Mouse (Mus musculus) cerebellum, postnatal 10 days (tissue): ENCODE measurements at regions not wholly inside any gene's neighbourhood (a gene's known extent, or its start where the extent isn't known, plus 50 kb on each side); places are given as distances from the start of the nearest gene placed in this dataset.

ENCODE experiments used
- DNase-seq, 2 experiments: peaks; one replicate each; pipeline ENCODE4 v3.0.0; 2021; ENCODE audit warnings: mixed read lengths in 2 of 2

DNA sequence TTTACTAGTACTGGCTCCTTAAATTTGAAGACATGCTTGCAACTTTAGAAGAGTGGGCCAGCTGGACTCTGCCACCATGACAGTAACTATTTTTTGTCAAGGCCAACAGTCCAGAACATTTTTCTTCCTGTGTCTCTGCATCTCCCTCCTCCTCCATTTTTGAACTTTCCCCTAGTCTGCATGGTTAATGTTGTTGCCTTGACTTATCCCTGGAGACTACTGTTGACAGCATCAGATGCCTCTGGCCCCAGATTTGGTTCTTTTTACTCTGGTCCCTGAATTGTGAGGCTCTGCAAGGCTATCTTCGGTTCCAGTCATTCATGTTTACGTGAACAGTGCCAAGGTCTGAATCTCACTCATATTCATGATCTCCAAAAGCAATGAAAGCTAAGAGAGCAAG, 724.4 kb upstream of the 2610301B20Rik start:
- no peak for DNase-seq

DNA sequence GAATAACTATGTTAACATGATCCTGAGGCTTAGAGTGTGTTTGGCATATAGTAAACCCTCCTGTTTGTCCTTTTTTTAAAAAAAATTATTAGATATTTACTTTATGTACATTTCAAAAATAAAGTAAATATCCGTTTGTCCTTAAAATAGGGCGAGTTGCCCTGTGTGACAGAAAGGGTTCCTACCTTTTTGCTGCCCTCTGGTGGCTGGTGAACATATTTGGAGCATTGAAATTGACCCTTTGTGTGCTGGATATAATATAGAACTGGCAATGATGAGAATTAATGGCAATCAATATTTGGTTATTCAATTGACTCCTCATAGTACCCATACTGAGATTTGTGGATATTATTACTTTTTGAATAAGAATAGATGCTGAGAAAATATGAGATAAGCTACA, 723.8 kb upstream of the 2610301B20Rik start:
- peak; percentile 81 to 86 for DNase-seq

DNA sequence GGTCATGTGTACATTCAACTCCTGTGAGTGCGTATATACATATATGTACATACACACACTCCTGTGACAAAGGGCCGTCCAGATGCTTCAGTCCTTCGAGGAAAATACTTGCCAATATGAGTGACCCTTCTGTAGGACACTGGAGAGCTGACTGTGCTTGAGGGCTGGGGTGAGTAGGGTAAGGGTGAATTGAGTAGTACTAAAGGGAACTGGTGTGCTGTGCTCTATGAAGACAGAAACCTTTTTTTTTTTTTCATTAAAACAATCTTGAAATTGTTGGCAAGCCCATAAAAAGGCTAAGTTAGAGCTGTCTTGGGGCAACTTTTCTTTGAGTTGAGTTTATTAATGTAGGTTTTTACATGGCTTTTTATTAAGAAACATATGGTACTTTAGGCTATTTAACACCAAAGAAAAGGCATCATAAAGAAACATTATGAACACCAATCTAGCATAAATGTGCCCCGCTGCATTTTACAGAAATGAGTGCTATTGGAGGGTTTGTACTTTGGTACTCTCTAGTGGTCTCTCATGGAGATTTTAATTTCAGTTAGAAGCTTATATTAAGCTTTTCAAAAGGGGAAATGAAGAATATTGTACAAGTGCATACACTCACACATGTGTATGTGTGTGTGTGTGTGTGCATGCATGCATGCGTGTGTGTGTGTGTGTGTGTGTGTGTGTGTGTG, 718.5 kb upstream of the 2610301B20Rik start:
- no peak for DNase-seq

DNA sequence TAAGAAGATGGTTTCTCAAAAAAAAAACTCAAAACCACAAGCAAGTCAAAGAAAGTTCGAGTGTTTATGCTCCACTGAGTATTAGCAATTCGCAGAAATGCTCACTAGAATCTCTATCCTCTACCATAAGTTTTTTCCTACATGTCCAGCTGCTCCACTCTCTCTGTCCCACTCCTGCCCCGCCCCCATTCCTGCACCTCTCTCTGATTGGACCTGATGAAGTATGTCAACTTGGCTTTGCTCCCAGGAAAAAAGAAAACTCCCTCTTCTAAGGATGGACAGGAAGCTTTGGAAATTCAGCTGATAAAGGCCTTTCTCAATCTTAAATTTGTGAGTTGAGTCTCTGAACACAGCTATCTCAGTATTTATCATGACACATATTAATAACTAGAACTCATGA, 684.4 kb upstream of the 2610301B20Rik start:
- DNase-seq = peak; percentile 10 to 18

DNA sequence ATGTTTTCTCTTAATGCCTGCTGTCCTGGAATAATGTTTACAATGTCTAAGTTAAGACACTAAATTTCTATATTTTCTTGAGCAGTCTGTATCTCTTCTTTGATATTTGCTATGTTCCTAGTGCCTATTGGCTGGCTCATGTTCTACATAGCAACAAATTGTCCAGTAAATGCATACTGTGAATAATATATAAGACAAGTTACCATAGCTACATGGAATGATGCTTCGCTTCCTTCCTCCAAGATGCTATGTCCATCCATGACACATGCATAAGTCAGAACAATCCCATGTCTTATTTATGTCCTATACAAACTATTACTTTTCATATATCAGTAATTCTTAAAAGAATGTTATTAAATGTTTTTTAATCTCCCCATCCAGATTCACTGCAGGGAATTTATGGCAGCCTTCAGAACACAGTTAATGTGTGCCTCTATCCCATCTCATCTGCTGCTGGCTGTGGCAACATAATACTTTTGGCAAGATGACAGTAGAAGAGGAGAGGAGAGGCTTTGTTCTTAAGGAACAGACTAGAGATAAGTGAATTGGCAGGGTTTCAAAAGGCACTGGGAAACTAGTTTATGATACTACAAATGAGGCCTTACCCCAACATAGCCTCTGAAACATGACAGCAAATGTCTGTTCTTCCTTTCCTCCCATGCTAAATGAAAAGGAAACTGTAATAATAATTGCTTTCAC, 676.9 kb upstream of the 2610301B20Rik start:
- no peak for DNase-seq

DNA sequence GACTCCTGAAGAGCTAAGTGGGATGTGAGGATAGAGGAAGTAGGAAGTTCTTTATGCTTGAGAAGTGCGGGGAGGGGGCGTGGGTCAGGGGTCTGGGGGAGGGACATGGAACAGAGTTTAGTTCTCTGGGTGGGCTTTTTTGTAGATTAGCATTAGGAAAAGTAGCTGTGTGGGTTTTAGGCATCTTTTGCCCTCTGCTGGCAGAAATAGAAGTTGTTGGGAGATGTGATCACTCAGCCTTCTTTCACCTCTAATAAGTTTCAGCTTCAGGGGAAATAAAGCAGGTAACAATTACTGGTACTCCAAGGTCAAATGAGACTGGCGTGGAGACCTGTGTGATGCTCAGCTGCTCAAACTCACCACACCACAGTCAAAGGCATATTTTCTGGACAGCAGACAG, 672.5 kb upstream of the 2610301B20Rik start:
- peak; percentile 4 to 15 for DNase-seq

DNA sequence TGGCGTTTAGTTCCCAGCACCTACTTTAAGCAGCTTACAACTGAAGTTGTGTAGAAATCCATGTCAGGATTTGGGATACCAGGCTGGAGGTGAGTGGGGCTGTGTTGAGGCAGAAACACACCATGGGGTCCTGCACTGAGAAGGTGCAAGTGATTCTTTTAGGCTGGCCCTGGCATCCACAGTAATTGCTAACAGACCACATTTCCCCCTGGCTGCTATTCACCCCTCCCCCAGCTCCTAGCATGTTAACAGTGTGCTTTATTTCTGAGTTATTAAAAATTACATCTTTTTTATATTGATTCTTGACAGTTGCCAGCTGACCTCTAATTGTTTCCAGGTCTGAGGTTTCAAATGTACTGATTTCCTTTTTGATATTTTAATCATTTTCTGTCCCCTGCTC, 670.1 kb upstream of the 2610301B20Rik start:
- DNase-seq = peak in 1 of 2 experiments; percentile 2

DNA sequence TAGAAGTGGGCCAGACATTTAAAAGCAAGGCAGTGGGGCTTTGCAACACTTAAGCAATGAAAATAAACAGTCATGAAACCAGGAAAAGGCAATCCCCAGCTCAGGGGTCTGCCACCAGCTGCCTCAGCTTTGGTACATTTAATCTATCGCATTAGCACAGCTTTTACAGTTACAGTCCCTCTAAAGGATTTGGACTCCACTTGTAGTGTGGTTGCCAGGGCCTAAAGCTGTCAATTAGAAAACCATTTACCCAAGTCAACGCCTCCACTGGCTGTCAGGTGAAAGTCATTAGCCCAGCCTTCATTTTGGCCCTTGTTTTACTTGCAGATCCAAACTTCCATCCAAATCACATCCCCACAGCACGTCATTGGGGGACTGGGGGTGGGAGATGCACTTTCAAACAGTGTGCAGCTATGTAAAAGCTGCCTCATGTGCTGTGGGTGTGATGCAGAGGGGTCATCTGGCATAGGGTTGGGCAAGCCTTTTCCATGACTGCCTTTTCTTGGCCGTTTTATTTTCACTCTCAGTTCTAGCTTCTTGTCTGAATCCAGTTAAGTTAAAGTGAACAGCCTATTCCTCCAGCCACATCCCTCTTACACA, 664.9 kb upstream of the 2610301B20Rik start:
- DNase-seq = peak in 1 of 2 experiments; percentile 5

DNA sequence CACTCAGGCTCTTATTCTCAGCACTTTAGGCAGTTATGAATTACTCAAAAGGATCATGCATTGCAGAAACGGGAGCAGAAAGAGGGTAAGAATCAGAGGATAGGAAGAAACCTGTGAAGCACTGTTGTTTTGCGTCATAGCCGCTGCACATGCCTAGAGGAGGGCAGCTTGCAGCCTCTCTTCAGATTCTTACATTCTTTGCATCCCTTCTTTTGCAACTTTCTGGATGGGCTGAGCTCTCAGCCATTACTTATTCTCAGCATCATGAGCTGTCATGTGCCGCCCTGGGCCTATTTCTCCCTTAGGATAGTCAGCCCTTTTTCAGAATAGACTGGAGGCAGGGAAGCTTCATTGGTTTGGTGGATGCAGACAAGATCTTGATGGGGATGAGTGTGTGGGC, 663.0 kb upstream of the 2610301B20Rik start:
- DNase-seq = no peak

DNA sequence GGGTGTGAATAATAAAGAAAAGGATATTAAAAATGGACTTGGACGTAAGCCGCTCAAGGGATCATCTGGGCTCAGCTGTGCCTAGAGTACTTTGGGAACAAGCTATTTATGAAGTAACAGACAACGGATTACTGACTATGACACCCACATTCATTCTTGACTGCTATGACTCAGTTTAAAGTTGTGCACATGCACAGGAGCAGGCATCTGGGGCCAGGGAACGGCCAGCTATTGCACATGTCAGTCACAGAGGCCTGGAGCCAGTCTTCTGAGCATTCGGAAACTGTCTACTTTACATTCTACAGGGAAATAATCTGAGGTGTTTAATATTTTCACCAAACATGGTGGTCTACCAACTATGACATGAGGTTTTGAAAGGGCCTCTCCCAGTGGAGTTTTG, 639.0 kb upstream of the 2610301B20Rik start:
- DNase-seq = no peak

DNA sequence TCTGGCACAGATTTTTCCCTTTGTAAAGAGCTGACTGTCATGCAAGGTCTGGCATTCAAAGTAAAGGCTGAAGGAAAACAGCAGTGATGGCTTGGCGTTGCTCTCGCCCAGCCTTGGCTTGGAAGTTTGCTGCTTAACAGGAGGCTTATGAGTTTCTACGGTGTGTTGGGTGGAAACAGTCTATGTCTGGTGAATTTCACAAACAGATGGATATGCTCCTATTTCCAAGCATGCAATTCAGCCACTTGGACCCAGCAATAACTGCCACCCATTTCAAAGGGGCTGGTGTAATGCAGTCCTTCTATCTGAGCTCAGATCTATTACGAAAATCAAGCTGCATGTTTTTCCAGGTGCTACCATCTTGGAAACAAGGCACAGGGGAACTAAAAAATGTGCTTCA, 632.2 kb upstream of the 2610301B20Rik start:
- peak in 1 of 2 experiments; percentile 5 for DNase-seq

DNA sequence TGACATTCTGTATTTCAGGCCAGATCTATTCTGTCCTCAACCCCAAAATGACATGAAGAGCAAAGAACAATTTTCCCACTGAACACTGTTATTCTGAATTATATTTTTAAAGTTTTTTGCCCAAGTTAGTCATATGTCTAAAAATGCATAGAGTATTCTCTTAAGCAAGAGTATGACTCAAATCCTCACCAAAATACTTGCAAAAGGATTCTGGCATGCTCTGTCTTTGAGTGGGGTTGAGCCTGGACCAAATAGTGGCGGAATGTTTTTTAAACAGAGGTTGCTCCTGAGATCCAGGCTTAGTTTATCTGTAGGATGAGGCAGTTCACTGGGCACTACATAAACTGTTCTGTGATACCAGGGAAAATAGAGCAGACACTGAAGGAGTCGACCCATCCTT, 631.4 kb upstream of the 2610301B20Rik start:
- DNase-seq = no peak

DNA sequence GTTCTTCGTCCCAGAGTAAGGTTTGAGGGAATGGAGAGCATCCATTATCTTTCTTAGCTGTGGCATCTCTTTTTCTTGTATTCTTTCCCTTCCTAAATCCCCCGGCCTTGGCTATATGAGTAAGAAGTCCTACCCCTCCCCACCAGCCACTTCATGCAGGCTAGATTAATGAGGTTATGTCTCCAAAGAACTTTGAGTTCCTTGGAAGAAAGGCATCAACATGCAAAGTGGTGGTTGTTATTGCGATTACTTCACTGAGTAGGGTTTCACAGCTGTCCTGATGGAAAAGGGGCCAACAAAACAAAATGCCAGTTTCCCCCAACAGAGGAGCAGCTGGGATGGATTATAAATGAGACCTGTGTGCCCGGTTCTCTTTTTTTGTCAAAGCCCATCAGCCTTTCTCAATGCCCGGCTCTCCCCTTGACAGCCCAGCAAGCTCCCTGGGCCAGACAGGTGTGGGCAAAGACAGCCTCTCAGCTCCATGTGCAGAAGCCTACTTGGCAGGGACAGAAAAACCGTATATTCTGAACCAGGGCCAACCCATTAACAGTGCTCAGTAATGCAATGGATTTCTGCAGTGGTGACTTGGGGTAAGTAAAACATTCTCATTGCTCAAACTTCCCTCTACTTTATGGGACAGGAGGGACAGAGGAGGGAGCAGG, 620.1 kb upstream of the 2610301B20Rik start:
- no peak for DNase-seq

DNA sequence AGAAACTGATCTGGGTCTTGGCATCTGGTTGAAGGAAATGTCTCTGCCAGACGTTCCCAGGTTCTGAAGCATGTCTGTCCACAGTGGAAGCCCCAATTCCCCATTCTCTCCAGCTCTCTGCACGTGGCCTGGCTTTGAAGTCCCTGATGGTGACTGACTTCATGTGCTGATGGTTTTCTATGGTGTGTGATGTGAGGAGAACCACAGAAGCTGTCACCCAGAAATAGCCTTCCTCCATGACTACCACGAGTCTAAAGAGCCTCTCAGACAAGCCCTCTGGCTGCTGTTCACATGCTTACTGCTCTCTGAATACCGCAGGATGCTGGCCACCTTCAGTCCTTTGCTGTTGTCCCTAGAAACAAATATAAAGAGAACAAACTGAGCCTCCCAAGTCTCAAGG, 616.8 kb upstream of the 2610301B20Rik start:
- DNase-seq = no peak

DNA sequence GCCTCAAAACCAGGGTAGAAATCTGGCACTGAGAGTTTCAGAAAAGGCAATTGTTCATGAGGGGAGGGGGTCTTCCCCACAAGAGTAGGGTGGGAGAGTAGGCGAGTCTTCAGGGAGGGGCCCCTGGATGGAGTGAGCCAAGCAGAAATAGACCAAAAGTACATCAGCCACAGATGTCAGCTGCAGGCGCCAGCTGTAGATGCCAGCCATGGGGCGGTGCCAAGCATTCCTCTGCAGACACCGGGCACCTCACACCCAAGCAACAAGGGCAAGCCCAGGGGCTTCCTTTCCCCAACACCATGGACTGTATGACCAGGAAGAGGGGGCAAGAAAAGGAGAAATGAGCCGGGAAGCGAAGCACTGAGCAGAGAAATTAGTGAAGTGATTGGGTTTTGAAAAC, 613.9 kb upstream of the 2610301B20Rik start:
- peak in 1 of 2 experiments; percentile 5 for DNase-seq

DNA sequence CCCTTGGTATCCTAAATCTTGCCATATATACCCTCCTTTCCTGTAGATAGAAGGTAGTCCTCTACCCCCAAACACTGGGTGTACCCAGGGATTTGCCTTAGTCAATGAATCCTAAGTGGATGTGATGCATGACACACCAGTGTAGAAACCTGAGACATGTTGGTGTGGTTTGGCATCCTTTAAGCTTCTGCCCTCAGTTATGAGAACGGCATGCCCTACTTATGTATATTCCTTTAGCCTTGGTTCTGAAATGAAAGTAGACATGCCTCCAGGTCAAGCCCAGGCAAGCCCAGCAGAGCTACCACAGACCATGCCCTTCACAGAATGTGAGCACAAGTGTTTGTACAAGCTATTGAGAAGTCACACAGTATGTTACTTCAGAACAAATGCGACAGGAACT, 608.4 kb upstream of the 2610301B20Rik start:
- no peak for DNase-seq

DNA sequence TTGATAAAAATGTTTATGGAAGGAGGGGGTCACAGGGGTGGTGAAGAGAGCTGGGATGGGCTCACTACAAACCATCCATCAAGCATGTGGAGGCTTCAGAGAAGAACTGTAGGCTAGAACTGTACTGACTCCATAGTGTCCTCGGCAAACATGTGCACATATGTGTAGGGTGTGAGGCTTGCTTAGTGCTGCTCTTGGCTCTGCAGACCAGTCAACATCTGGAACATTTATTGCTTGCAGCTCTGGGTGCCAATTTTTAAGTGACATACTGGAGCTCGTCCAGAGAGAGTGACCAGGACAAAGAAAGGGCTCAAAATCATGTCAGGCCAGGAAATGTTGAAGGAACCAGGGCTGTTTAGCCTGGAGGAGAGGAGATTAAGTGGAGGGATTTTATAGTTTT, 588.7 kb upstream of the 2610301B20Rik start:
- no peak for DNase-seq

DNA sequence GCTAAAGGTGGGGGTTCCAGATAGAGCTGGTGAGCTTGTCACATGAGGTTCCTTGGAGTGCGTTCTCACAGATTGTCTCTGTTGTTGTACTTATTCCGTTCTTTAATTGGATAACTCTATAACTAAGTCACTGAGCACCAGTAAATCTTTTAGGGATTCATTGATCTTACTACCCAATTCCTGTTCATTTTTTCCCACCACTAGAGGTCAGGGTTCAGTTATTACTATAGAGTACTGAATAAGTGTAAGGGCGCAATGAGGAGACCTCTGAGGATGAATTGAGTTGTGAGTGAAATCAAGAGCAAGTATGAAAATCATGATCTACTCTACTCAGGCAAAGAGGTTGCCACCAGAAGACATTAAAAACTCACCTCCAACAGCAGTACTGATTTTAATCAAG, 584.0 kb upstream of the 2610301B20Rik start:
- peak; percentile 17 to 69 for DNase-seq

DNA sequence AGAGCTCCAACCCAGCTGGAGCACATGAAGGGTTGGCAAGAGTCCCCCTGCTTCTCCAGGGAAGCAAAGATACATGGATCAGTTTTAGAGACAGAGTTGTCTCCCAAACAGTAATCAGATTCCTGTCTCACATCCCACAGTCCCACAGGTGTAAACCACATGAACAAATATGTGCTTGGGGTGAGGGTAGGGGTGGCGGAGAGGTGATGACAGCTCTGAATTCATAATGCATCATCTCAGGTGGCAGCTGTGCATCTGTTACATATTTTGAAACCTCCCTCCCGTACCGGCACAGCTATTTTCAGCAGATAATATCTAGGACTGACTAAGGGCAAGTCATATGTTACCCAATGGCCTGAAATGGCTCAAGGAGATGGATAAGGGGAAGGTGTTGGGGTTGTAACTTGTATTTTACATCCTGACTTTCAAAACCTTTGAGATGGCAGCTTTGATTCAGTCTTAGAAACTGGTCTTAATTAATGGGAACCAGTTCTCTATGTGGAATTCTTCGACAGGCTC, 579.2 kb upstream of the 2610301B20Rik start:
- DNase-seq = peak in 1 of 2 experiments; percentile 3

DNA sequence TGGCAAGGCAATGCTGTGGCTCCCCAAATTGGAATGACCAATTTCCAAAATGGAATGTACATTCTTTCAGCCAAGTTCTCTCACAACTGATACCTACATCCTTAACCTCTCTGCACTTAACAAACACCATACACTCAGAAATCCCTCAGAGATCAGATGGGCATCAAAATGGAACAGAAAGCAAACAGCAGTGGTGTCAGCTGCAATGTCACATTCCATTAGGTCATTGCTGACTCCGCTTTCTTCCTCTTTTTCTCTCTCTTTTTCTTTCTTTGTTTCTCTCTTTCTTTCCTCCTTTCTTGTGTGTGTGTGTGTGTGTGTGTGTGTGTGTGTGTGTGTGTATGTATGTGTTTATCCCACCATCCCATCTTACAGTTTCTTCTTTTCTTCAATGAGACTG, 578.1 kb upstream of the 2610301B20Rik start:
- DNase-seq = no peak

DNA sequence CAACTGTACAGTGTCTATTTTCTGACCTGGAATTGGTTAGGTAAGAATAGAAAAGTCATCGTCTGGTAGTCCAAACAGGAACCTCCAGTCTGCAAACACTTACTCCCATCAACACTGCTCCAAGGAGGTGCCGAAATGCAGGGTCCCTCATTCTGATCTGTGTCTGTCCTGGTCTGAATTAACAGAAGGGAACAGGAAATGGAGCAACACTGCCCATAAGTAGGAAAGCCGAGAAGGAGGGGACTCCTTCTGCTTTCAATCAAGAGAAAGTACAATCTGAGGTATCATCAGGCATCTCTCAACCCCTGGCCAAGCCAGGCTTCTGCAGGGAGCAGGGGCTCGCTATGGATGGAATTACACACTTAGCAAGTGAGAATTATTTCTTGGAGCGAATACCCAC, 562.4 kb upstream of the 2610301B20Rik start:
- DNase-seq = no peak

DNA sequence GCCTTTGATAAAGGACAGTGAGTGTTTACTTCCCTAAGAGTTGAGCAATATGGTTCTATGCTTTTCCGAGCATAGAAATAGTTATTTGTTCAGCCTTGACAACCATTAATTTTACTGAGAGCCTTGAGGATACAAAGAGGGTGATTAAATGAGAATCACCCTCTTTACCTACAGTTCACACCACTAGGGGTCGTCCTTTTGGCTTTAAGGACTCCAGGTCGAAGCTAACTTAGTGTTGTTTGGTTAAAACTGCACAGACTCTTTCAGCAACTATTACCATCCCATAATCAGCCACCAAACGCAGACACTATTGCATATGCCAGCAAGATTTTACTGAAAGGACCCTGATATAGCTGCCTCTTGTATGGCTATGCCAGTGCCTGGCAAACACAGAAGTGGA, 559.2 kb upstream of the 2610301B20Rik start:
- DNase-seq = no peak

DNA sequence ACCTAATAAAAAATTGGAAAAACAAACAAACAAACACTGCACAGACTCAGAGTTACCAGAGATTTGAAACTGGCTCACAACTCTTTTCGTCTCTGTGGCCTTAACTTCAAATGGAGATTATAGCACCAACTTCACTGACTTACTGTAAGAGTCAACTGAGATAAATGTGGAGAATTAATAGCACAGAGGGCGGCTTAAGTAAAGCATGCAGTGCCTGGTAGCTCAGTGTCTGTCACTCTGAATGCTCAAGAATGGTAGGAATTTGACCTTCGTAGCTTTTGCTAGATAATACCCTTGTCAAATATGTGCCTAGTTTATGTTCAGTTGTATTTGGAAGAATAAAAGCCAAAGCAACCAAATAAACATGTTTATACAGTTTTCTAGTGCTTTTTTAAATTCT, 558.4 kb upstream of the 2610301B20Rik start:
- no peak for DNase-seq
